Mouse (Mus musculus): Measurements from ENCODE around the gene Mrgprf. TPM values are rescaled to one million over a fixed set of nuclear protein-coding genes. Genes with fewer than 3 reads are reported as not detected.

The Mrgprf gene
- polyA plus RNA-seq (2012; rRNA removed), result 3.4 and 5.0 TPM in 2 replicates

GRCm38 (mm10) chr7:145300321-145301007 is at the start of gene Mrgprf:
Gene Mrgprf (plus strand): TSS chr7:145300828.

GRCm38 (mm10) chr7:145283487-145284187 is 17.0 kb upstream of the Mrgprf start, which contains the start of gene Tpcn2:
Gene Tpcn2 (minus strand): TSS chr7:145284011.

GRCm38 (mm10) chr7:145314785-145315411 is 14.3 kb downstream of the Mrgprf start, which contains the start of gene Mrgprd:
Gene Mrgprd (plus strand): TSS chr7:145314835.

Other genes with a start within 250 kb of the Mrgprf start
- 1.3 and 2.2 TPM in 2 replicates for gene 1810010D01Rik, start 92.7 kb upstream of the Mrgprf start, polyA plus RNA-seq (2012; rRNA removed)
- 13.5 and 18.0 TPM in 2 replicates for gene Tpcn2, start 16.8 kb upstream of the Mrgprf start, polyA plus RNA-seq (2012; rRNA removed)
- gene Mrgprd, start 14.0 kb downstream of the Mrgprf start, polyA plus RNA-seq (2012; rRNA removed), result not detected in 2 replicates

Data from central nervous system, embryonic 14 days (tissue).